Mouse (Mus musculus) stomach, embryonic 14.5 days (tissue): ENCODE measurements around the gene Cacng8. TPM values are rescaled to one million over a fixed set of nuclear protein-coding genes. Genes with fewer than 3 reads are reported as not detected.
A peak's percentile ranks its signal among the peaks of the same experiment; 100 is the strongest.

Experiments
- ATAC-seq: fragments of 200-750 bp; cut with Nextera tagmentation; 2 replicates; pipeline ENCODE4 v1.8.0; 2017; ENCODE audit warnings: low read depth, moderate TSS enrichment; ENCODE audit not compliant: insufficient number of reproducible peaks, insufficient read depth, low FRiP score
- H3K27ac ChIP-seq: fragments of 300-500 bp; sonication (generic); 2 replicates; pipeline ENCODE4 v1.5.1; 2014; ENCODE audit warnings: mild to moderate bottlenecking, low read length, moderate library complexity, mixed read lengths
- H3K27me3 ChIP-seq: fragments of 300-500 bp; sonication (generic); 2 replicates; pipeline ENCODE4 v1.6.1; 2014; ENCODE audit warnings: low read length, control low read depth, mixed read lengths; ENCODE audit not compliant: control insufficient read depth, insufficient read depth
- H3K36me3 ChIP-seq: fragments of 300-500 bp; sonication (generic); 2 replicates; pipeline ENCODE4 v1.6.1; 2014; ENCODE audit warnings: mild to moderate bottlenecking, control low read depth, low read length, moderate library complexity, mixed read lengths; ENCODE audit not compliant: control insufficient read depth, insufficient read depth
- H3K4me1 ChIP-seq: fragments of 300-500 bp; sonication (generic); 2 replicates; pipeline ENCODE4 v1.6.1; 2014; ENCODE audit warnings: low read length, control low read depth, mixed read lengths; ENCODE audit not compliant: control insufficient read depth, insufficient read depth
- H3K4me2 ChIP-seq: fragments of 300-500 bp; sonication (generic); replicated peaks from 2 replicates; pipeline ENCODE4 v1.6.1; 2014; ENCODE audit warnings: low read depth, low read length, control low read depth
- H3K4me3 ChIP-seq: fragments of 300-500 bp; sonication (generic); 2 replicates; pipeline ENCODE4 v1.5.1; 2014; ENCODE audit warnings: low read depth, low read length, control low read depth
- H3K9ac ChIP-seq: fragments of 300-500 bp; sonication (generic); replicated peaks from 2 replicates; pipeline ENCODE4 v1.6.1; 2014; ENCODE audit warnings: low read depth, mild to moderate bottlenecking, control low read depth, low read length, moderate library complexity, mixed read lengths
- H3K9me3 ChIP-seq: fragments of 300-500 bp; sonication (generic); 2 replicates; pipeline ENCODE4 v1.6.1; 2016; ENCODE audit warnings: low read depth, low read length, control low read depth; ENCODE audit not compliant: control insufficient read depth
- WGBS: fragments of 180-500 bp; shearing (Covaris S2); extraction: QIAGEN DNeasy Blood & Tissue Kit; methylation state at CpG from one replicate; pipeline ENCODE4 v1.1.7; 2014; 5-methylcytosine and 5-hydroxymethylcytosine counted together
- polyA plus RNA-seq: library from polyadenylated mRNA; unstranded; fragments of >200 nt; fragmentation: Nextera tagmentation; extraction: Ambion mirVana; gene quantifications from 2 replicates; pipeline ENCODE4 v1.2.1, GENCODE M21; 2014

Gene Cacng8
- polyA plus RNA-seq, 1 experiment from 2014 or later = 2.8 TPM

- Histone ChIP-seq H3K4me2 (peak overlapping the region; percentile 57), H3K9ac (no peak overlapping the region), H3K36me3 (no peaks in the 10 kb centered on the region), H3K27ac (no peak overlapping the region), H3K9me3 (no peaks in the 10 kb centered on the region), H3K27me3 (peaks cover 43% of the 10 kb centered on the region), H3K4me1 (no peaks in the 10 kb centered on the region; the same call in 1 of the 2 replicates), H3K4me3 (peak overlapping the region; percentile 38)
- WGBS = 1% methylated on average over 20 of the region's 20 CpGs
- no peak for ATAC-seq
Observed at GRCm38 (mm10) chr7:3412036-3412435, 21.6 kb downstream of the Cacng8 start.

DNA sequence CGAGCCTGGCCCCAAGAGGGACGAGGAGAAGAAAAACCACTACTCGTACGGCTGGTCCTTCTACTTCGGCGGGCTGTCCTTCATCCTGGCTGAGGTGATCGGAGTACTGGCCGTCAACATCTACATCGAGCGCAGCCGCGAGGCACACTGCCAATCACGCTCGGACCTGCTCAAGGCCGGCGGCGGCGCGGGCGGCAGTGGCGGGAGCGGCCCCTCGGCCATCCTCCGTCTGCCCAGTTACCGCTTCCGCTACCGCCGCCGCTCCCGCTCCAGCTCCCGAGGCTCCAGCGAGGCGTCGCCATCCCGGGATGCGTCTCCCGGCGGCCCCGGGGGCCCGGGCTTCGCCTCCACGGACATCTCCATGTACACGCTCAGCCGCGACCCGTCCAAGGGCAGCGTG, 24.4 kb downstream of the Cacng8 start:
- Histone ChIP-seq H3K9ac (no peak overlapping the region), H3K27me3 (peaks cover 49% of the 10 kb centered on the region), H3K36me3 (no peaks in the 10 kb centered on the region), H3K4me1 (no peaks in the 10 kb centered on the region; the same call in 1 of the 2 replicates), H3K4me3 (peak overlapping the region; percentile 59), H3K4me2 (peak overlapping the region; percentile 100), H3K9me3 (no peaks in the 10 kb centered on the region), H3K27ac (no peak overlapping the region)
- ATAC-seq = no peak
- under 1% methylated on average over 47 of the region's 47 CpGs for WGBS

DNA sequence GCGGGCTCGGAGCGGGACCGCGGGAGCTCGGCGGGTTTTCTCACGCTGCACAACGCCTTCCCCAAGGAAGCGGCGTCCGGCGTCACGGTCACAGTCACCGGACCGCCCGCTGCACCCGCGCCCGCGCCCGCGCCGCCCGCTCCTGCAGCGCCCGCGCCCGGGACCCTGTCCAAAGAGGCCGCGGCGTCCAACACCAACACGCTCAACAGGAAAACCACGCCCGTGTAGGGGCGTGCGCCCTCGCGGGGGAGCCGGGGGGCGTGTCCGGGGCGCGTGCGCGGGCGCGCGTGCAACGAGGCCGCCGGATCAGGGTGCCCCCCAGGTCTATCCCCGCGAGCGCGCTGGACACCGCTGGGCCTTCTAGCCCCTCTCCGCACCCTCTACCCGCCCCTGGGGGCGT, 24.9 kb downstream of the Cacng8 start:
- no peaks in the 10 kb centered on the region; the same call in 1 of the 2 replicates for H3K4me1 ChIP-seq
- WGBS = under 1% methylated on average over 40 of the region's 60 CpGs
- H3K36me3 ChIP-seq = no peaks in the 10 kb centered on the region
- H3K9ac ChIP-seq = 0 out of 2 replicates have a peak overlapping the region, but pooled peaks have one; percentile 18
- peak overlapping the region; percentile 100 for H3K4me2 ChIP-seq
- peak overlapping the region; percentile 59 for H3K4me3 ChIP-seq
- H3K9me3 ChIP-seq = no peaks in the 10 kb centered on the region
- peak; percentile 28; the same call in 1 of the 2 replicates for ATAC-seq
- H3K27ac ChIP-seq = no peak overlapping the region
- peaks cover 49% of the 10 kb centered on the region for H3K27me3 ChIP-seq

GRCm38 (mm10) chr7:3419941-3420340, 29.5 kb downstream of the Cacng8 start:
- H3K9ac ChIP-seq = no peak overlapping the region
- 0 out of 2 replicates have a peak, but pooled peaks cover 3% of the 10 kb centered on the region for H3K4me1 ChIP-seq
- peaks cover 30% of the 10 kb centered on the region for H3K27me3 ChIP-seq
- H3K36me3 ChIP-seq = no peaks in the 10 kb centered on the region
- H3K4me3 ChIP-seq = no peak overlapping the region
- H3K27ac ChIP-seq = no peak overlapping the region
- no peak for ATAC-seq
- WGBS = 42% methylated on average over 6 of the region's 6 CpGs
- no peaks in the 10 kb centered on the region for H3K9me3 ChIP-seq
- no peak overlapping the region for H3K4me2 ChIP-seq

DNA sequence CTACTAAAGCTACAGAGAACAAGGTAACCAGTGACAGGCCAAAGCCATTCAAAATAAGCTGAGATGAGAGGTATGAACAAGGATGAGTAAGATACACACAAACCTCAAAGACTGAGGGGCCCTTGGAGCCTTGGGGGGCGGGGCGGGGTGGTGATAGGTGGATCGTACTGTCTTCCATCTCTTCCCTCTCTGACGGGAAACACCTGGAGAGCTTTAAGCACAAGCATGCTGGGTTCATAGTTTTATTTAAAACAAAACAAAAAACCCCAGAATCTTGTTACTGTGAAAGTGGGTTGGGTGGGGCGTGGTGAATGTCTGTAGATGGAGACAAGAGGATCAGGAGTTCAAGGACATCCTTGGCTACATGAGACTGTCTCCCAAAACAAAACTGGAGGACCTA, 30.0 kb downstream of the Cacng8 start:
- H3K27ac ChIP-seq = no peak overlapping the region
- H3K4me3 ChIP-seq = no peak overlapping the region
- 46% methylated on average over 5 of the region's 5 CpGs for WGBS
- H3K9ac ChIP-seq = no peak overlapping the region
- no peak overlapping the region for H3K4me2 ChIP-seq
- H3K9me3 ChIP-seq = no peaks in the 10 kb centered on the region
- 0 out of 2 replicates have a peak, but pooled peaks cover 3% of the 10 kb centered on the region for H3K4me1 ChIP-seq
- H3K36me3 ChIP-seq = no peaks in the 10 kb centered on the region
- H3K27me3 ChIP-seq = peaks cover 30% of the 10 kb centered on the region
- no peak for ATAC-seq

- no peak overlapping the region for H3K4me3 ChIP-seq
- H3K27me3 ChIP-seq = peaks cover 22% of the 10 kb centered on the region
- WGBS = 56% methylated on average over 3 of the region's 3 CpGs
- H3K4me1 ChIP-seq = 0 out of 2 replicates have a peak, but pooled peaks cover 3% of the 10 kb centered on the region
- no peaks in the 10 kb centered on the region for H3K36me3 ChIP-seq
- ATAC-seq = no peak
- no peak overlapping the region for H3K9ac ChIP-seq
- no peak overlapping the region for H3K27ac ChIP-seq
- no peaks in the 10 kb centered on the region for H3K9me3 ChIP-seq
- no peak overlapping the region for H3K4me2 ChIP-seq
Observed at GRCm38 (mm10) chr7:3421297-3421696, 30.8 kb downstream of the Cacng8 start.

DNA sequence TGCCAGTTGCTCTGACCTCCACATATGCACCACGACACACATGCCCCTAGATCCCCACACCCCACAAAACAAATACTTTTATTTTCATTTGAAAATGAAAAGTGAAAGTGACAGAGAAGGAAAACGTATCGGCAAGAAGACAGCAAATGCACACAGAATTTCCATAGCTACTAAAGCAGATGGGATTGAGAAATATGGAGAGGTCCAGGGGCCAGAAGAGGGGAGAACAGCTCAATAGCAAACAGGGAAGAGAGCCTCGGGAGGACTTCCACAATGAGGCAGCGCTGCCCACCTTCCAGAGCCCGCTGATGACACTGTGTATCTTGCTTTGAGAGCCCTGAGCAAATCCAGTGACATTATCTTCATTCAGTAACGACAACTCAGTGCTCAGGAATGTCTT, 31.6 kb downstream of the Cacng8 start:
- H3K9me3 ChIP-seq = no peaks in the 10 kb centered on the region
- 55% methylated on average over 7 of the region's 7 CpGs for WGBS
- 0 out of 2 replicates have a peak, but pooled peaks cover 3% of the 10 kb centered on the region for H3K4me1 ChIP-seq
- no peak for ATAC-seq
- no peak overlapping the region for H3K9ac ChIP-seq
- H3K27ac ChIP-seq = no peak overlapping the region
- H3K4me3 ChIP-seq = no peak overlapping the region
- H3K36me3 ChIP-seq = no peaks in the 10 kb centered on the region
- no peak overlapping the region for H3K4me2 ChIP-seq
- H3K27me3 ChIP-seq = peaks cover 18% of the 10 kb centered on the region

GRCm38 (mm10) chr7:3423430-3423829, 32.9 kb downstream of the Cacng8 start:
- peaks cover 16% of the 10 kb centered on the region for H3K27me3 ChIP-seq
- WGBS = under 1% methylated on average over 29 of the region's 30 CpGs
- no peak overlapping the region for H3K27ac ChIP-seq
- H3K4me2 ChIP-seq = peak overlapping the region; percentile 30
- H3K9me3 ChIP-seq = no peaks in the 10 kb centered on the region
- ATAC-seq = no peak
- H3K36me3 ChIP-seq = no peaks in the 10 kb centered on the region
- peak overlapping the region; percentile 10; the same call in 1 of the 2 replicates for H3K4me3 ChIP-seq
- H3K4me1 ChIP-seq = 0 out of 2 replicates have a peak, but pooled peaks cover 3% of the 10 kb centered on the region
- H3K9ac ChIP-seq = no peak overlapping the region

DNA sequence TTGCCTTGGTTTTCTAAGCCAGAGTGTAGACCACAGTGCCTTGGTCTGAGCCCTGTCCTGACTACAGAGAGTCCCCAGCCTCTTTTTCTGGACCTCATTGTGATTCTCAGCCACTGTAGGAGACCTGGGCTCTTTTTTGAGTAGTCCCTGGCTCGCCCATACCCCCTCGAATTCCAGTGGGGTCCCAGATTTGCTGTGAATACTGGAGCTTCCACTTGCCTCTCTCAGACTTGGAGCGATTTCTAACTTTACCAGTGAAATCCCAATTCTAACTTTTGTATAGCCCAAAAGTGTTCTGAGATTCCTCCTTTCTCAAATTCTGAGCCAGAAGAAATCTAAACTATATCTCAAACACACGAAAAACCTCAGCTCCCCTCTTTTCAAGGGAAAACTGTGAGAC, 33.4 kb downstream of the Cacng8 start, which contains the start of gene Cacng6:
Gene Cacng6, plus strand, starts transcription at position 301 of the 400 bp plus-strand sequence.
- Histone ChIP-seq H3K27me3 (peaks cover 12% of the 10 kb centered on the region), H3K9ac (no peak within 1 kb of the TSS), H3K4me2 (peak within 1 kb of the TSS; percentile 30), H3K27ac (no peak within 1 kb of the TSS), H3K36me3 (no peaks in the 10 kb centered on the region), H3K4me3 (peak within 1 kb of the TSS; percentile 10; the same call in 1 of the 2 replicates), H3K4me1 (0 out of 2 replicates have a peak, but pooled peaks cover 3% of the 10 kb centered on the region), H3K9me3 (no peaks in the 10 kb centered on the region)
- 47% methylated on average over 4 of the region's 4 CpGs for WGBS
- ATAC-seq = no peak
